ENCODE assay signal across 14 mouse cellular contexts in genomic region chr2:173217763-173218258, GRCm38 (mm10). TPM values are rescaled to one million over a fixed set of nuclear protein-coding genes. Genes with fewer than 3 reads are reported as not detected.
DNase-seq lines count a peak whose midpoint lies in the region; ATAC-seq and TF ChIP-seq lines count a peak whose summit lies in the region.
"Had no signal": no experiment of that assay in that cellular context is flagged by ENCODE, and none has a peak within 500 bp of the region (broad histone marks: within the 10 kb centered on the region; RNA-seq: fewer than 3 reads in every experiment).

No protein-coding gene starts in this region.

- no peak for TF ChIP-seq POLR2A in spleen, adult 2 months (IDR thresholded peaks at IDR 0.05; ENCODE audit: low read depth, low read length)

- intact Hi-C loops in left cerebral cortex, adult 2 months (cut with DNase I): loop anchor here (2.0 kb wide), 1 partner anchor 329 kb away; no protein-coding TSS in a partner anchor
- intact Hi-C loops in left cerebral cortex, postnatal 14 days (cut with DNase I): no loop called here

- H3K27me3 ChIP-seq in spleen, adult 2 months (ENCODE audit: control insufficient read depth, insufficient read depth, low read length): no peaks in the 10 kb centered on the region
- H3K27me3 ChIP-seq in intestine, embryonic 14.5 days (replicated peaks; ENCODE audit: control insufficient read depth, insufficient read depth, low read length): no peaks in the 10 kb centered on the region
- peaks cover 19% of the 10 kb centered on the region; the same call in 1 of the 2 replicates for H3K27me3 ChIP-seq in limb, embryonic 10.5 days (ENCODE audit: low read depth, poor library complexity, severe bottlenecking)
- H3K27me3 ChIP-seq: stomach, embryonic 15.5 days had no signal

- H3K9ac ChIP-seq in intestine, embryonic 14.5 days (ENCODE audit: low read length): no peak overlapping the region
- H3K9ac ChIP-seq: stomach, embryonic 15.5 days had no signal

- H3K4me3 ChIP-seq in left cerebral cortex, adult 2 months: no peak overlapping the region
- peak overlapping the region; percentile 25; the same call in 1 of the 2 replicates for H3K4me3 ChIP-seq in spleen, adult 2 months (ENCODE audit: extremely low read depth, insufficient read depth, insufficient read length)
- no peak overlapping the region for H3K4me3 ChIP-seq in intestine, embryonic 14.5 days (ENCODE audit: low read depth, low read length)
- H3K4me3 ChIP-seq in limb, embryonic 10.5 days: no peak overlapping the region
- no peak overlapping the region for H3K4me3 ChIP-seq in layer of hippocampus, adult 2 months
- H3K4me3 ChIP-seq: stomach, embryonic 15.5 days had no signal

- 80% methylated on average over 5 of the region's 5 CpGs for WGBS in spleen, adult 2 months
- WGBS in intestine, embryonic 14.5 days: 94% methylated on average over 5 of the region's 5 CpGs
- 97% methylated on average over 5 of the region's 5 CpGs for WGBS in limb, embryonic 10.5 days

- H3K9me3 ChIP-seq in intestine, embryonic 14.5 days (ENCODE audit: control insufficient read depth, low read length): 0 out of 2 replicates have a peak, but pooled peaks cover 5% of the 10 kb centered on the region
- H3K9me3 ChIP-seq in limb, embryonic 10.5 days (replicated peaks): no peaks in the 10 kb centered on the region
- H3K9me3 ChIP-seq: stomach, embryonic 15.5 days had no signal

- ATAC-seq in intestine, embryonic 14.5 days (replicated peaks; ENCODE audit: low FRiP score, low TSS enrichment, low read depth): no peak
- ATAC-seq: hindbrain, postnatal 0 days had no signal

- H3K36me3 ChIP-seq in spleen, adult 2 months (ENCODE audit: control insufficient read depth, insufficient read depth, low read length): peaks cover 9% of the 10 kb centered on the region
- H3K36me3 ChIP-seq in intestine, embryonic 14.5 days (ENCODE audit: control insufficient read depth, insufficient read depth, low read length): no peaks in the 10 kb centered on the region
- no peaks in the 10 kb centered on the region for H3K36me3 ChIP-seq in limb, embryonic 10.5 days
- H3K36me3 ChIP-seq: stomach, embryonic 15.5 days had no signal

- DNase-seq in left cerebral cortex, adult 2 months (ENCODE audit: extremely low spot score in 1 of 2, low spot score in 2 of 2): peak; percentile 3
- DNase-seq in left cerebral cortex, postnatal 14 days (ENCODE audit: low spot score in 2 of 2): no peak
- peak in 1 of 2 experiments; percentile 2 for DNase-seq in spleen, adult 2 months (ENCODE audit: low read depth in 1 of 2, low spot score in 2 of 2)
- DNase-seq in spleen, postnatal 36 days (ENCODE audit: low spot score in 2 of 2): no peak
- DNase-seq in intestine, embryonic 14.5 days (ENCODE audit: low spot score): peak; percentile 46
- peak; percentile 21 for DNase-seq in limb, embryonic 10.5 days (ENCODE audit: low spot score)
- DNase-seq in layer of hippocampus, adult 2 months (ENCODE audit: low spot score in 2 of 2): no peak
- DNase-seq: cerebellum, adult 8-10 months; heart, postnatal 14 days; kidney, postnatal 14 days had no signal

- no peak overlapping the region for H3K4me2 ChIP-seq in intestine, embryonic 14.5 days (ENCODE audit: low read length)
- H3K4me2 ChIP-seq: stomach, embryonic 15.5 days had no signal

- peaks cover 22% of the 10 kb centered on the region; the same call in 1 of the 2 replicates for H3K4me1 ChIP-seq in spleen, adult 2 months (ENCODE audit: control insufficient read depth, insufficient read depth, insufficient read length)
- H3K4me1 ChIP-seq in intestine, embryonic 14.5 days (replicated peaks; ENCODE audit: control insufficient read depth, insufficient read depth, low read length): peaks cover 7% of the 10 kb centered on the region; the same call in 1 of the 2 replicates
- no peaks in the 10 kb centered on the region for H3K4me1 ChIP-seq in limb, embryonic 10.5 days
- H3K4me1 ChIP-seq: stomach, embryonic 15.5 days had no signal

- H3K27ac ChIP-seq in left cerebral cortex, adult 2 months: no peak overlapping the region
- H3K27ac ChIP-seq in spleen, adult 2 months (ENCODE audit: insufficient read depth, low read length): no peak overlapping the region
- no peak overlapping the region for H3K27ac ChIP-seq in intestine, embryonic 14.5 days (ENCODE audit: low read depth)
- H3K27ac ChIP-seq in limb, embryonic 10.5 days: no peak overlapping the region
- H3K27ac ChIP-seq in layer of hippocampus, adult 2 months: no peak overlapping the region
- H3K27ac ChIP-seq: hindbrain, postnatal 0 days; stomach, embryonic 15.5 days had no signal

- no peak for TF ChIP-seq CTCF in left cerebral cortex, adult 2 months (IDR thresholded peaks at IDR 0.05)
- no peak for TF ChIP-seq CTCF in spleen, adult 2 months (IDR thresholded peaks at IDR 0.05; ENCODE audit: extremely low read depth, insufficient read depth, insufficient read length, insufficient replicate concordance)
- TF ChIP-seq CTCF in layer of hippocampus, adult 2 months (conservative IDR thresholded peaks at IDR 0.05): no peak

RNA-seq across cellular contexts. Expression of gene Zbp1, which starts 0.9 kb away (rescaled TPM):
- under 1 TPM in 1 of 2 experiments, not detected in 1; 0.36 TPM for total RNA-seq in left cerebral cortex, adult 2 months (2021)
- not detected for total RNA-seq in left cerebral cortex, postnatal 14 days (2021)
- 19.6 and 26.8 TPM in 2 replicates for polyA plus RNA-seq in spleen, adult 2 months (2012; rRNA removed)
- polyA plus RNA-seq in intestine, embryonic 14.5 days (2014; fragmentation: Nextera tagmentation; extraction: Ambion mirVana): 0.65 and 0.90 TPM in 2 replicates
- not detected in 2 replicates for polyA plus RNA-seq in limb, embryonic 10.5 days (2016; fragmentation: Nextera tagmentation; extraction: Ambion mirVana)
- under 1 TPM in 1 of 2 experiments, not detected in 1; 0.28 TPM for total RNA-seq in layer of hippocampus, adult 2 months (2021)
- total RNA-seq: hindbrain, postnatal 0 days; layer of hippocampus, postnatal 10 days; left cerebral cortex, postnatal 36 days had no signal

RNA-seq across cellular contexts. Expression of gene Pmepa1, which starts 58.5 kb away (rescaled TPM):
- 10 to 100 TPM; 53.4 to 58.5 TPM for total RNA-seq in left cerebral cortex, adult 2 months (2021)
- total RNA-seq in left cerebral cortex, postnatal 14 days (2021): 10 to 100 TPM; 43.3 to 56.9 TPM
- polyA plus RNA-seq in spleen, adult 2 months (2012; rRNA removed): 13.1 and 21.4 TPM in 2 replicates
- 10.4 and 12.0 TPM in 2 replicates for polyA plus RNA-seq in intestine, embryonic 14.5 days (2014; fragmentation: Nextera tagmentation; extraction: Ambion mirVana)
- 1.1 and 2.0 TPM in 2 replicates for polyA plus RNA-seq in limb, embryonic 10.5 days (2016; fragmentation: Nextera tagmentation; extraction: Ambion mirVana)
- total RNA-seq in layer of hippocampus, adult 2 months (2021): 10 to 100 TPM; 20.4 to 24.0 TPM

Comparison
In these comparisons a context has a peak if more than half of its experiments do, and no peak if none do; other contexts are left out.
1. DNase-seq: peak in left cerebral cortex, adult 2 months (2 of 2), intestine, embryonic 14.5 days (single experiment) and limb, embryonic 10.5 days (single experiment); none in left cerebral cortex, postnatal 14 days (0 of 2), spleen, postnatal 36 days (0 of 2) and layer of hippocampus, adult 2 months (0 of 2).